Mouse (Mus musculus) ES-E14 (cell line): ENCODE data around the gene Tmem233. TPM values are rescaled to one million over a fixed set of nuclear protein-coding genes. Genes with fewer than 3 reads are reported as not detected.

Experiments used
- DNase-seq: peaks from one replicate; pipeline ENCODE4 v3.0.0-alpha.2; 2013; ENCODE audit warnings: low read depth, low spot score
- H3K27ac ChIP-seq: 2 replicates; pipeline ENCODE4 v1.5.1; 2012; ENCODE audit warnings: low read depth, mild to moderate bottlenecking, low read length, moderate library complexity, mixed read lengths; ENCODE audit not compliant: poor library complexity, insufficient read depth, severe bottlenecking
- H3K36me3 ChIP-seq: 2 replicates; pipeline ENCODE4 v1.6.1; 2012; ENCODE audit warnings: mild to moderate bottlenecking, low read length, moderate library complexity, mixed read lengths; ENCODE audit not compliant: control insufficient read depth, poor library complexity, insufficient read depth, severe bottlenecking
- H3K4me1 ChIP-seq, 2 experiments: fragments of 150-350 bp in 1 of 2; sonication (generic) in 1 of 2; 2 replicates each; pipeline ENCODE4 v1.6.1; 2012; ENCODE audit warnings: low read length in 2 of 2, mild to moderate bottlenecking in 1 of 2, mixed read lengths in 1 of 2; ENCODE audit not compliant: control insufficient read depth in 2 of 2, insufficient read depth in 2 of 2, poor library complexity in 1 of 2
- H3K4me3 ChIP-seq, 2 experiments: fragments of 150-350 bp in 1 of 2; sonication (generic) in 1 of 2; 2 replicates each; pipeline ENCODE4 v1.5.1; 2012; ENCODE audit warnings: low read length in 2 of 2, low read depth in 1 of 2, mild to moderate bottlenecking in 1 of 2, mixed read lengths in 1 of 2; ENCODE audit not compliant: insufficient read depth in 1 of 2, poor library complexity in 1 of 2, severe bottlenecking in 1 of 2
- H3K9ac ChIP-seq: 2 replicates; pipeline ENCODE4 v1.6.1; 2012; ENCODE audit warnings: low read depth, mild to moderate bottlenecking, low read length, mixed read lengths; ENCODE audit not compliant: poor library complexity, insufficient read depth, severe bottlenecking
- H3K9me3 ChIP-seq: fragments of 150-350 bp; sonication (generic); 2 replicates; pipeline ENCODE4 v1.6.1; 2012; ENCODE audit warnings: low read depth, mild to moderate bottlenecking, low read length; ENCODE audit not compliant: control insufficient read depth, insufficient read depth
- CHD2 ChIP-seq: IDR thresholded peaks from 2 replicates; pipeline ENCODE4 v1.6.1; 2014; ENCODE audit warnings: mild to moderate bottlenecking, low read depth, low read length, inconsistent platforms
- HCFC1 ChIP-seq: IDR thresholded peaks from 2 replicates; pipeline ENCODE4 v1.6.1; 2012; ENCODE audit warnings: low read length, inconsistent platforms, borderline replicate concordance; ENCODE audit not compliant: insufficient read depth
- MAFK ChIP-seq: IDR thresholded peaks from 2 replicates; pipeline ENCODE4 v1.6.1; 2014; ENCODE audit warnings: mild to moderate bottlenecking, low read depth, low read length, inconsistent platforms; ENCODE audit not compliant: insufficient read depth
- ZC3H11A ChIP-seq: IDR thresholded peaks from 2 replicates; pipeline ENCODE4 v1.6.1; 2012; ENCODE audit warnings: low read depth, mild to moderate bottlenecking, inconsistent platforms, low read length, borderline replicate concordance
- ZNF384 ChIP-seq: IDR thresholded peaks from 2 replicates; pipeline ENCODE4 v1.6.1; 2012; ENCODE audit warnings: low read depth, low read length, inconsistent platforms
- in situ Hi-C, 2 experiments: fragments of 600-800 bp; cut with MboI; formaldehyde crosslinking; loops; one replicate each; pipeline ENCODE4 v1.15.1; 2025; ENCODE audit warnings: low sequenced_read_pairs in 2 of 2, inconsistent platforms in 1 of 2; ENCODE audit not compliant: unreplicated experiment in 2 of 2
- total RNA-seq: library from RNA; depleted of rRNA; stranded (reverse); fragments of 300-350 nt; gene quantifications from 2 replicates; pipeline ENCODE4 v1.2.3, GENCODE M21; 2012

Tmem233 gene
- total RNA-seq, 1 experiment, result not detected

DNA sequence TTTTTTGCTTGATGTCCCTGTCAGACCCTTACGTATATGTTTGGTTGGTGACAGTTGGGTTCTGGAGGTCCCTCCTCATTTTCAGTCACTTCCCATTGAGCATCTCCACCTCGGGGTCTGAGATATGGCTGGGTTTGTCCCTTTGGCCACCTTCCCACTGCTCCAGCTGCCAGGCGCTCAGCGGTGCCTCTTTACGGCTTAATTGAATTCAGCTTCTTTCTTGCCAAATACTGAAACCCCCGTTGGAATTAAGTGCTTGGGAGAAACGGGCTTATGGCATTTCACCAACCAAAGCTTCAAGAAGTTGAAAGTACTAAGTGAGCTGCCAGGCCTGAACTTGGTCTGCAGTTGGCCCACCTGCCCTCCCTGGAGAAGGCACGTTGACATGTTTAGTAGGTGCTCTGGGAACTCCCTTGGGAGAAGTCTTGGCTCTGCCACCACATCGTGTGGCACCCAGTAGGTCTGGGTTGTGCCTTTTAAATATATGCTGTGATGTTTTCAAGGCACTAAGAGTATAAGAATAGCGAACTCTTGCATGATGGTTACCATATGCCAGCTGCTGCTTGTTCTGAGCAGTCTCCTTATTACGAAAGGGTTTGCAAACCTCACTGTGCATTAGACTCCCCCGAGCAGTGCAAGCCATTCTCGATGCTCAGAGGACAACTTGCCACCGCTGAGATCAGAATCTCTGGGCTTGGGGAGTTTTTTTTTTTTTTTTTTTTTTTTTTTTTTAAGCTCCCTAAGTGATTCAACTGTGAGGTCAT is 32.2 kb upstream of the Tmem233 start:
- Histone ChIP-seq H3K9ac (no peak overlapping the region), H3K9me3 (no peaks in the 10 kb centered on the region), H3K4me3 (no peak overlapping the region), H3K4me1 (peaks cover 2 to 9% of the 10 kb centered on the region in 2 experiments; a peak in 2 of 4 replicates), H3K36me3 (no peaks in the 10 kb centered on the region), H3K27ac (no peak overlapping the region)
- DNase-seq, result no peak
- in situ Hi-C loops, result no loop called here
- TF ChIP-seq ZC3H11A, result no peak
- TF ChIP-seq MAFK, result no peak
- peak; percentile 50; the same call in 1 of the 2 replicates for TF ChIP-seq ZNF384

DNA sequence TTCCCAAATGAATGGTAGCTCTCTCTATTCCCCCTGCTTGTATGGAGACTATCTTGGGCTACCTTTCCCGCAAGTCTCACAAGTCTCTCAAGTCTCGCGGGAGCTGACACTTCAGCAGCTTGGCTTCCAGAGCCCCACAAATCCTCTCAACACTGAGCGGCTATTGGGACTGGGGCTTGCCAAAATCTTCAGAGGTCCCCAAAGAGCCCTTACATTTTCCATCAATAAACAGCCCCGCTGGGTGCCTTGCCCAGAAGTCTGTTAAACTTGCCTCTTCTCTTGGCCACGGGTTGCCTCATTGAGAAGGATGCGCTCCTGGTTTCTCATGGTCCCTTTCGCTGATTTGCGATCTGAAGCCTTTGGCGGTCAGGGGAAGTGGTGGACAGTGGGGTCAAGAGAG is 25.6 kb upstream of the Tmem233 start:
- H3K9ac ChIP-seq, result no peak overlapping the region
- peaks cover 0 to 12% of the 10 kb centered on the region in 2 experiments; a peak in 2 of 4 replicates for H3K4me1 ChIP-seq
- H3K4me3 ChIP-seq, result 0 out of 4 replicates have a peak overlapping the region, but pooled peaks of 1 of the 2 experiments have one; percentile 7
- in situ Hi-C loops, result no loop called here
- DNase-seq, result no peak
- H3K9me3 ChIP-seq, result no peaks in the 10 kb centered on the region
- no peak overlapping the region for H3K27ac ChIP-seq
- TF ChIP-seq ZNF384 (no peak), CHD2 (peak; percentile 38; the same call in 1 of the 2 replicates), ZC3H11A (no peak), HCFC1 (no peak)
- H3K36me3 ChIP-seq, result no peaks in the 10 kb centered on the region

DNA sequence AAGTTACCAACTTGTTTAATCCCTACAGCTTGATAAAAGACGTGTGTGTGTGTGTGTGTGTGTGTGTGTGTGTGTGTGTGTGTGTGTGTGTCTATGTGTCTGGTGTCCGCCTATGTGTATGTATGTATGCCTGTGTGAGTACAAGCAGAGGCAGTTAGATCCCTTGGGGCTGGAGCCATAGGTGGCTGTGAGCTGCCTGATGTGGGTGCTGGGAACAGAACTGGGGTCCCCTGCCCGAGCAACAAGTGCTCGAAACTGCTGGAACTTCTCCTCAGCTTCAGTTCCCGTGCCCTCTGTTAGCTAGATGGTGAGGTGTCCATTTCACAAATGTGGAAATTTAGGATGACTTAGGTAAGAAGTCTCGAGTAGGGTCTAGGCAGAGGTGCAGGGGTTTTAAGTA is 1.2 kb upstream of the Tmem233 start:
- no peaks in the 10 kb centered on the region for H3K36me3 ChIP-seq
- no peak overlapping the region for H3K4me3 ChIP-seq
- TF ChIP-seq ZNF384 (no peak), MAFK (no peak), CHD2 (no peak), ZC3H11A (no peak), HCFC1 (no peak)
- in situ Hi-C loops, result no loop called here
- no peak for DNase-seq
- H3K27ac ChIP-seq, result no peak overlapping the region
- no peaks in the 10 kb centered on the region for H3K9me3 ChIP-seq
- peaks cover 0 to 6% of the 10 kb centered on the region in 2 experiments; a peak in 2 of 4 replicates for H3K4me1 ChIP-seq
- H3K9ac ChIP-seq, result no peak overlapping the region

DNA sequence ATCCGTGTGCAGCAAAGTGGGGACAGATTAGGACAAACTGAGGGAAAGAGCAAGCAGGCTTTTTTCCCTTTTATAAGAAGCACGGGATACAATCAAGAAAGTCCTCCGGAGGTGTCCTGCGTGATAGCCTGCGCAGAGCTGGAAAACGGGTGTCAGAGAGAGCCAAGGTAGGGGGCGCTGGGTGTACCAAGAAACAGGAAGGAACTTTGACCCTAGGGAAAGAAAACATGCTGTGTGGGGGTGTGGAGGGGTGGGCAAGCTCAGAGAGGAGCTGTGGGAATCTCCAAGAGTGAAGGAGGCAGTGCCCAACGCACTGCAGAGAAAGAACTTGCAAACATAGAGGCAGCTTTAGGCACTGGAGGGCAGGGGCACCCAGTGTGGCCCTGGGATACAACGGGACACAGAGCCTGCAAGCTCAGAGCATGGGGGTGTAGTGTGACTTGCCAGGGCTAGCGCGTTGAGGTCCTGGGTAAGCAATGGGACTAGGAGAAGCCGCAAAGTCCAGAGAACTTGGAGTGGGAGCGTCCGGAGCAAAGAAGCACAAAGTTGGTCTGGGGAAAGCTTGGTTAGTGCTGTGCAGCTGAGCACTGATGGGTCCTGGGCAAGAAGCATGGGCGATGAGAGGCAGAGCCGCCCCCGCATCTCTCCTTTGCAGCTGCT is 673 bp downstream of the Tmem233 start:
- in situ Hi-C loops, result no loop called here
- H3K9me3 ChIP-seq, result no peaks in the 10 kb centered on the region
- peaks cover 0 to 6% of the 10 kb centered on the region in 2 experiments; a peak in 2 of 4 replicates for H3K4me1 ChIP-seq
- no peak for DNase-seq
- no peak for TF ChIP-seq HCFC1
- H3K27ac ChIP-seq, result no peak overlapping the region; the same call in 1 of the 2 replicates
- H3K36me3 ChIP-seq, result no peaks in the 10 kb centered on the region
- peak overlapping the region; percentile 11 to 39; a peak in 3 of 4 replicates for H3K4me3 ChIP-seq
- H3K9ac ChIP-seq, result no peak overlapping the region
